Mouse (Mus musculus) midbrain, postnatal 0 days (tissue): Measurements from ENCODE around the gene Ano6. TPM values are rescaled to one million over a fixed set of nuclear protein-coding genes. Genes with fewer than 3 reads are reported as not detected.
A peak's percentile ranks its signal among the peaks of the same experiment; 100 is the strongest.

Experiments
- ATAC-seq: fragments of 200-750 bp; cut with Nextera tagmentation; 2 replicates; pipeline ENCODE4 v1.8.0; 2017; ENCODE audit warnings: moderate number of reproducible peaks, mild to moderate bottlenecking, moderate TSS enrichment, moderate library complexity; ENCODE audit not compliant: low FRiP score
- DNase-seq: peaks from one replicate; pipeline ENCODE4 v3.0.0-alpha.2; 2015; ENCODE audit warnings: low spot score
- H3K27ac ChIP-seq: fragments of 300-500 bp; sonication (generic); 2 replicates; pipeline ENCODE4 v1.5.1; 2014; ENCODE audit warnings: low read depth, mild to moderate bottlenecking, low read length, mixed read lengths
- H3K27me3 ChIP-seq: fragments of 300-500 bp; sonication (generic); 2 replicates; pipeline ENCODE4 v1.6.1; 2014; ENCODE audit warnings: low read length, control low read depth, mixed read lengths; ENCODE audit not compliant: insufficient read depth
- H3K36me3 ChIP-seq: fragments of 300-500 bp; sonication (generic); 2 replicates; pipeline ENCODE4 v1.6.1; 2014; ENCODE audit warnings: low read length, control low read depth, mixed read lengths; ENCODE audit not compliant: insufficient read depth
- H3K4me1 ChIP-seq: fragments of 300-500 bp; sonication (generic); 2 replicates; pipeline ENCODE4 v1.6.1; 2014; ENCODE audit warnings: mild to moderate bottlenecking, control low read depth, antibody characterized with exemption, low read length, mixed read lengths; ENCODE audit not compliant: insufficient read depth
- H3K4me2 ChIP-seq: fragments of 300-500 bp; sonication (generic); 2 replicates; pipeline ENCODE4 v1.6.1; 2014; ENCODE audit warnings: low read depth, mild to moderate bottlenecking, low read length, mixed read lengths; ENCODE audit not compliant: poor library complexity, severe bottlenecking
- H3K4me3 ChIP-seq: fragments of 300-500 bp; sonication (generic); 2 replicates; pipeline ENCODE4 v1.5.1; 2014; ENCODE audit warnings: low read depth, mild to moderate bottlenecking, low read length, moderate library complexity
- H3K9ac ChIP-seq: fragments of 300-500 bp; sonication (generic); replicated peaks from 2 replicates; pipeline ENCODE4 v1.6.1; 2014; ENCODE audit warnings: mild to moderate bottlenecking, low read length, moderate library complexity, mixed read lengths; ENCODE audit not compliant: poor library complexity, severe bottlenecking
- H3K9me3 ChIP-seq: fragments of 300-500 bp; sonication (generic); 2 replicates; pipeline ENCODE4 v1.6.1; 2016; ENCODE audit warnings: low read length, control low read depth
- CTCF ChIP-seq: IDR thresholded peaks from 2 replicates; pipeline ENCODE4 v1.5.1; 2016; ENCODE audit warnings: antibody characterized with exemption, mild to moderate bottlenecking
- WGBS: fragments of 180-500 bp; shearing (Covaris S2); extraction: QIAGEN DNeasy Blood & Tissue Kit; methylation state at CpG from one replicate; pipeline ENCODE4 v1.1.7; 2014; 5-methylcytosine and 5-hydroxymethylcytosine counted together
- polyA plus RNA-seq: library from polyadenylated mRNA; unstranded; fragments of >200 nt; fragmentation: Nextera tagmentation; extraction: Ambion mirVana; gene quantifications from 2 replicates; pipeline ENCODE4 v1.2.1, GENCODE M21; 2015
- total RNA-seq: library from RNA; depleted of rRNA; stranded (reverse); fragments of >200 nt; gene quantifications from 2 replicates; pipeline ENCODE4 v1.2.3, GENCODE M21; 2014

Gene Ano6
- total and polyA plus RNA-seq, 2 experiments from 2014 or later: 19.9 to 35.0 TPM

- ATAC-seq: no peak
- H3K4me2 ChIP-seq: no peak overlapping the region
- H3K9ac ChIP-seq: no peak overlapping the region
- TF ChIP-seq CTCF: no peak
- no peaks in the 10 kb centered on the region for H3K27me3 ChIP-seq
- H3K36me3 ChIP-seq: no peaks in the 10 kb centered on the region; the same call in 1 of the 2 replicates
- H3K9me3 ChIP-seq: no peaks in the 10 kb centered on the region
- no peaks in the 10 kb centered on the region for H3K4me1 ChIP-seq
- no peak overlapping the region for H3K27ac ChIP-seq
- H3K4me3 ChIP-seq: no peak overlapping the region
- WGBS: 62% methylated on average over 10 of the region's 10 CpGs
- DNase-seq: no peak
Observed at GRCm38 (mm10) chr15:95963124-95963482, 172.5 kb downstream of the Ano6 start.

DNA sequence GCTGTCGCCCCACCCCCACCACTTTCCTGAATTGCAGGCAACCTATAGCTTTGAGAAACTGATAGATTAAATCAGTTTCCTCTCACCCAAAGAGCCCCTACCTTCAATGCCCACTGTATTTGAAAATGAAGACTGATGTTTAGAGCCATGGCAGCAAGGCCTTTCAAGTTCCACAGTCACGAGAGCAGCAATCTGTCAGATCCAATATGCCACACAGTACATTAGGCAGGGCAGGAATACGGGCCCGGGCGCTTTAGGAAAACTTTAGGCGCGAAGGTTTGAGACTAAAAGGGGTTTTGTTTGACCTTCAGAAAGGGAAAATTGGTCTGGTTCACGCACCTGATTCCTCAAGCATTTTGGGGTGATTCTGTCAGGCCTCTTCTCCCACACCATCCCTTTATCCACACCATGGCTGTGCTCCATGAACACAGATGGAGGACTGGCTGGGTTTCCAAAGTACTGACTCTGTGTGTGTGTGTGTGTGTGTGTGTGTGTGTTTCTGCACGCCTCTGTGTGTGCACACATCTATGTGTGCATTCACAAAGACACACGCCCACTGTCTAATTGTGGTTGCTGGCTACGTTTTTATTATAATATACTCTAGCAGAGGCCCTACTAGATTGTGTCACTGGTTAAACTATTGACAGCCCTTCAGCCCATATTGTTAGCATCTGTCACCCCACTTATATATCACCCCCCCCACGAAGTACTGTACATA, 173.0 kb downstream of the Ano6 start:
- TF ChIP-seq CTCF: no peak
- H3K9ac ChIP-seq: no peak overlapping the region
- ATAC-seq: no peak
- H3K36me3 ChIP-seq: no peaks in the 10 kb centered on the region; the same call in 1 of the 2 replicates
- 81% methylated on average over 12 of the region's 12 CpGs for WGBS
- H3K27ac ChIP-seq: no peak overlapping the region
- H3K4me2 ChIP-seq: no peak overlapping the region
- DNase-seq: peak; percentile 54
- no peaks in the 10 kb centered on the region for H3K9me3 ChIP-seq
- H3K4me1 ChIP-seq: no peaks in the 10 kb centered on the region
- no peaks in the 10 kb centered on the region for H3K27me3 ChIP-seq
- no peak overlapping the region for H3K4me3 ChIP-seq

- ATAC-seq: no peak
- DNase-seq: peak; percentile 47
Observed at GRCm38 (mm10) chr15:95964251-95964561, 173.6 kb downstream of the Ano6 start.

GRCm38 (mm10) chr15:95966979-95967378, 176.3 kb downstream of the Ano6 start:
- Histone ChIP-seq H3K27me3 (no peaks in the 10 kb centered on the region), H3K4me1 (no peaks in the 10 kb centered on the region), H3K4me3 (no peak overlapping the region), H3K9me3 (no peaks in the 10 kb centered on the region), H3K4me2 (no peak overlapping the region), H3K36me3 (peaks cover 10% of the 10 kb centered on the region), H3K9ac (no peak overlapping the region), H3K27ac (no peak overlapping the region)
- WGBS: 98% methylated on average over 2 of the region's 2 CpGs
- ATAC-seq: no peak
- DNase-seq: no peak
- TF ChIP-seq CTCF: no peak

More at GRCm38 (mm10) chr15:95964251-95964561, 173.6 kb downstream of the Ano6 start:
- Histone ChIP-seq H3K9me3 (no peaks in the 10 kb centered on the region), H3K4me1 (no peaks in the 10 kb centered on the region), H3K27me3 (no peaks in the 10 kb centered on the region), H3K9ac (no peak overlapping the region), H3K36me3 (no peaks in the 10 kb centered on the region; the same call in 1 of the 2 replicates), H3K4me3 (no peak overlapping the region), H3K27ac (no peak overlapping the region), H3K4me2 (no peak overlapping the region)
- 61% methylated on average over 4 of the region's 4 CpGs for WGBS
- no peak for TF ChIP-seq CTCF

GRCm38 (mm10) chr15:95967516-95968196, 177.0 kb downstream of the Ano6 start:
- WGBS: 71% methylated on average over 16 of the region's 16 CpGs
- Histone ChIP-seq H3K9me3 (no peaks in the 10 kb centered on the region), H3K27me3 (no peaks in the 10 kb centered on the region), H3K9ac (no peak overlapping the region), H3K36me3 (peaks cover 16% of the 10 kb centered on the region), H3K4me1 (no peaks in the 10 kb centered on the region), H3K27ac (no peak overlapping the region), H3K4me3 (no peak overlapping the region), H3K4me2 (no peak overlapping the region)
- TF ChIP-seq CTCF: no peak
- ATAC-seq (no peak), DNase-seq (no peak)

GRCm38 (mm10) chr15:95969596-95969995, 179.0 kb downstream of the Ano6 start:
- H3K4me1 ChIP-seq: no peaks in the 10 kb centered on the region
- WGBS: 88% methylated on average over 6 of the region's 6 CpGs
- no peak overlapping the region for H3K4me2 ChIP-seq
- H3K27ac ChIP-seq: no peak overlapping the region
- H3K9me3 ChIP-seq: no peaks in the 10 kb centered on the region
- no peaks in the 10 kb centered on the region for H3K27me3 ChIP-seq
- TF ChIP-seq CTCF: no peak
- DNase-seq: no peak
- H3K9ac ChIP-seq: no peak overlapping the region
- H3K4me3 ChIP-seq: no peak overlapping the region
- ATAC-seq: no peak
- peaks cover 29% of the 10 kb centered on the region for H3K36me3 ChIP-seq
